Mouse (Mus musculus): Measurements from ENCODE around the gene Upk1a.
A peak's percentile ranks its signal among the peaks of the same experiment; 100 is the strongest.

The Upk1a gene

GRCm38 (mm10) chr7:30612654-30613402 is at the start of gene Upk1a:
Upk1a (minus strand) TSS chr7:30612847.
- no peak for DNase-seq (ENCODE audit: low read depth, low spot score)

DNA sequence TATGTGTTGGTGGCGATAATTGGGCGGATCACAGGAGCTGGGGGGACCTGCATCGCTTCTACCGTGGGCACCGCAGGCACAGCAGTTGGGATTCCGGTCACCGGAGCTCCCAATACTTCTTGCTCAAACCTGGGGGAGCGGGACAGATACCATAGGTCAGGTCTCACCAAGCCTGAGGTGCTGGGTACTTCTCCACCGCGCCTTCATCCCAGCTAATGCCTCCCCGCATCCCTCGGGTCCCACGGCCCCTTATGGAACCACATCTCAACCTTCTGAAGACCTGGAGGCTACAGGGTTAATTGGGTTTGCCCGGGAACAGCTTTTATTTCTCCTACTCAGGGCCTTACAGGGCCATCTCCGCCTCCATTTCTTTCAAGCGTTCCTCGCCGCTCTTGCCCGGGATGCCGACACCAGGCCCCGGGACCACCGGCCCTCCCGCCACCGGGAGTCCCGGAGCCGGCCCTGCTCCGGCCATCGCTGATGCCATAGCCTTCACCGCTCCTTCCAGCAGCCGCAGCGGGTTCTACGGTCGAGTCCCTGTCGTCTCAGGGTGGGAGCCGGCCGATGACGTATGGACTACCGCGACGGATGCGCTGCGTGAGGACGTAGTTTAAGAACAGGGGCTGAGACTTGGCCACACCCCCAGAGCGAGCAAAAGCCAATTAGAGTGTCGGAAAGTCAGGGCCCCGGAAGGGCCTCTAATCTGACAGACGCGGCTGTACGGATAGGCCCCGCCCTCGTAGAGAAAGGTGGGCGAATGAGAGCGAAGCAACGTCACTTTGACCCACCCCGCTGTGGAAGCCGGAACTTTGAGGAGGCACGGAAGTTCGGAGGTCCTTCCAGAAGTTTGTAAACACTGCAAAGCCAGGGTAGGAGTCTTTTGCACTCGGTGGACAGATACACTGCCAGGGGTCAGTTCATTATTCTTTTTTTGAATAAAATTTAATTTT is 37.2 kb upstream of the Upk1a start, which contains the start of gene Rbm42:
Rbm42 (minus strand) TSS at position 727 of the 950 bp plus-strand sequence.
- peak; percentile 97 for DNase-seq (ENCODE audit: low read depth, low spot score)

DNA sequence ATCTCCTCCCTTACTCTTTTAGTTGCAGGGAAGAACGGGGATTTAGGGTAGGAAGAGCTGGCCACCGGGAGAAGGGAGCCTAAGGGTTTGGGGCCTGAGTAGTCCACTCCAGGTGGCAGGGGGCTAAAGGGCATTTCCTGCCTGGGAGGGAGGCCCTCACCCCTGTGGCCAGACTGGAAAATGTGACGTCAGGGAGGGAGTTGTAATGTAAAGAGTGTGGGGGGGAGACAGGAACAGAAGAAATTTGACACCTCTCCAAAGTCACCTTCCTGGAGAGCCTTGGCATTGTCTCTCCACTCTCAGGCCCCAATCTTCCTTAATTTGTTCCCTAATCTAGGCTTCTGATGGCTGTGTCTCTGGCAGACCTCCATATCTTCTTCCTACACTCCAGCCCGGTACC is 26.4 kb upstream of the Upk1a start:
- no peak for DNase-seq (ENCODE audit: low read depth, low spot score)

DNA sequence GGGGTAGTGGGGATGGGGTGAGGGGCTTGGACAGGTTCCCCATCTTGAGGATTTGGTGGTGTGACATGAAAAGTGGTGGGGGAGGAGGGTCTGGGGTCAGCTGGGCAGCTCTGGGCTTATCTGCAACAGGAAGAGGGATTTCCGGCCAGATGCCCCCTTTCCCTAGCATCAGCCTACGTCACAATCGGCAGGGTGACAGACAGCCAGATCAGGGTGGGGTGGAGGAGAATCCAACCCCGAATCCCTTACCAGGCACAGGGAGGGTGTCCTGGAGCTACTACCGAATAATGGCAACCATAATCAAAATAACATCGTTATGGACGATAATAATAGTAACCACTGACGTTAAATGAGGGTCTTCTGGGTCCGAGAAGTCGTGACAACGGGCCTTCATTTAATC is 23.7 kb upstream of the Upk1a start:
- no peak for DNase-seq (ENCODE audit: low read depth, low spot score)

- no peak for DNase-seq (ENCODE audit: low read depth, low spot score)
These were observed 23.1 kb upstream of the Upk1a start, which contains the start of gene Etv2 for GRCm38 (mm10) chr7:30635752-30636151. Etv2 (minus strand) TSS chr7:30635852.

DNA sequence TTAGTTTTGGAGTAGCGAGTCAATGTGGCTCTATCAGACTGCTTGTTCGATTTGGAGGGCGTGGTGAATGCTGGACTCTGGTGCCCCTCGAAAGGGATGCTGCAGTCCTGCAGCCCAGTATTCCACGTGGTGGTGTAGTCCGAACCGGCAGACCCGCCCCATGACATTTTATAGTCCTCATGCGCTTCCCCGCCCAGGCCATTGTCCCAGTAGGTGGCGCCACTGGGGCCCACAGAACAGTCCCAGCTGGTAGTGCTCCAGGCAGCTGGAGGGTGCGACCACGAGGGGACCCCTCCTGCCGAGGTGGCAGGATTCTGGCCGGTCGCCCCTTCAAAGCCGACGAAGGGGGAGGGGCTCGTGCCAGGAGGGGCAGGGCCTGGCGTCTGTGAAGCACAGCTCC is 22.0 kb upstream of the Upk1a start:
- no peak for DNase-seq (ENCODE audit: low read depth, low spot score)

- DNase-seq (ENCODE audit: low read depth, low spot score): no peak
These were observed 21.2 kb upstream of the Upk1a start for GRCm38 (mm10) chr7:30633762-30634412.

DNA sequence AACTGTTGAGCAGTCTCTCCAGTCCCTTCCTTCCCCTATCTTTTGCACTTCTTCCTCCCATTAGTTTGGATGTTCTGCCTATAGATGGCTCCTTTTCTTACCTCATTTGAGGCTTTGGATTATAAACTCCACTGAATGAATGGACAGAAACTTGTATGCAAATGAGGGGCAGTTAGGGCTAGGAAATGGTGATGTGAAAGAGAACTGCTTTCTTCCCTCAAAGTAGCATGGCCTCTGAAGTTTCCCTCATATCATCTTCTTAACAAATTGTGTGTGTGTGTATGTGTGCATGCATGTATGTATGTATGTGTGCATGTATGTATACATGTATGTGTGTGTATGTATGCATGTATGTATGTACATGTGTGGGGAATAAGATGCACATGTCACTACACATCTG is 16.4 kb upstream of the Upk1a start:
- no peak for DNase-seq (ENCODE audit: low read depth, low spot score)

- DNase-seq (ENCODE audit: low read depth, low spot score): no peak
These were observed 14.0 kb upstream of the Upk1a start for GRCm38 (mm10) chr7:30626647-30627046.

DNA sequence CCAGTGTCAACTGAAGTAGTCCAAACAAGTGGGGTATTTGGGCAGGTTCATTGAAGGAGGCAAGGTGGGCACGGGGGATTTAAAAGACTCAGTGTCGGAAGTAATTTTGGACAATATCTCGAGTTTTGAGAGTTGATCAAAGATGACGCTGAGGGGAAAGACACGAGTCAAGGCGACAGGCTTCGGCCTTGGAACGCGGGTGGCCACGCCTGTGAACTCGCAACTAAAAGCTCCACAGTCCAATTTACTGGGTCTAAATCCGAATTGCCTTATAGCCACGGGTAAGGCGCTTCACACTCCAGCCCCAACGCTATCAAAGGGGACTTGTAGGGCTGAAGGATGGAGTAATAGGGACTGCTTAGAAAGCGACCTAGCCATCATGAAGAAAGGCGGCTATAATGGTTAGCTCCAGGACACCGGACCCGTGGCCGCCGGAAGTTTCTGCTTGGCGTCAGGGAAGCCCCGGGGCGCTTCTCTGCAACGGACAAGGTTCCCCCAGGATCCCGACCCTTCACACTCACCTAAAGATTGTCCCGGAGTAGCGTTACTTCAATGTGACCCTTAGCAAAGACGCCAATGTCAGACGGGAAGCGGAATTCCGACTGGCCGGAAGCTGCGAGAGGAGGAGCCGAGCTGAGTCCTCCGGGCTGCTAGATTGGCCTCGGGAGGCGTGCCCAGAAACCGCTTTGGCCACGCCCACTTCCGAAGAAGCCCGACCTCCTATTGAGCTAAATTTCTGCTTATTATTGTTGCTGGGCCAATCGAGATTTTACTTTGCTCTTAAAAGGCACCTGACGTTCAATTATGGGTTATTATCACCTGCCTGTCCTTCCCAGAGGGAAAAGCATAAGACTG is 13.1 kb upstream of the Upk1a start, which contains the start of gene Cox6b1:
Cox6b1 (minus strand) TSS at position 622 of the 855 bp plus-strand sequence.
- peak; percentile 94 for DNase-seq (ENCODE audit: low read depth, low spot score)

GRCm38 (mm10) chr7:30619202-30619601 is 6.6 kb upstream of the Upk1a start:
- DNase-seq (ENCODE audit: low read depth, low spot score): no peak

DNA sequence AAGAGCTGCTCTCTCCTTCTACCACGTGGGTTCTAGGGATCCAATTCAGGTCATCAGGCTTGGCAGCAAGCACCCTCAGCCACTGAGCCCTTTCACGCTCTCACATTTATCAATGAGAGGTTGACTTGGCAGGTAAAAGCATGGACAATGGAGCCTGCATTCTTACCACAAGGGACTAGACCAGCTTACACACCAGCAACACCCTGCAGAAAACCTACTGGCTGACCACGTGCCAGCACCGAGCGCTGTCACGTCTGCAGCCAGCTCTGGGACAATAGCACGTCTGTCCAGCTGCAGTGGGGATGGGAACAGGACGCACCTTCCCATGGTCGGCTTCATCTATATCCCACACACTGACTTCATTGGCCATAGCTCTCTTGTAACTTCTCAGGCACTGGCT is 6.0 kb upstream of the Upk1a start:
- no peak for DNase-seq (ENCODE audit: low read depth, low spot score)

- no peak for DNase-seq (ENCODE audit: low read depth, low spot score)
These were observed 2.6 kb upstream of the Upk1a start for GRCm38 (mm10) chr7:30615049-30615760.

DNA sequence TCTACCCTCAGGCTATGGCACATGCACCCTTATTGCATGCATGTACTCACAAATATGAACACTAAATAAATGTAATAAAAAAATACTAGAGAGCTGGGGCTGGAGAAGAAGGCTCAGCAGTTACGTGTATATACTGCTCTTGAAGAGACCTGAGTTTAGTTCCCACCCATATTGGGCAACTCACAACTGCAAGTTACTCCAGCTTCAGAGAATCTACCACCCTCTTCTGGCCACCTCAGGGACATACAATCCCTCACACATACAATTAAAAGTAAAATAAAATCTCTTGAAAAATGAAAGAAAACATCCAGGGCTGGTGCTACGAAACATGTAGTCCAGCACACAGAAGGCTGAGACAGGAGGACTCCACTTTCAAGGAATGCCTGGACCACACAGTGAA is 1.8 kb upstream of the Upk1a start:
- DNase-seq (ENCODE audit: low read depth, low spot score): no peak

GRCm38 (mm10) chr7:30613529-30614112 is 974 bp upstream of the Upk1a start:
- DNase-seq (ENCODE audit: low read depth, low spot score): peak; percentile 28

DNA sequence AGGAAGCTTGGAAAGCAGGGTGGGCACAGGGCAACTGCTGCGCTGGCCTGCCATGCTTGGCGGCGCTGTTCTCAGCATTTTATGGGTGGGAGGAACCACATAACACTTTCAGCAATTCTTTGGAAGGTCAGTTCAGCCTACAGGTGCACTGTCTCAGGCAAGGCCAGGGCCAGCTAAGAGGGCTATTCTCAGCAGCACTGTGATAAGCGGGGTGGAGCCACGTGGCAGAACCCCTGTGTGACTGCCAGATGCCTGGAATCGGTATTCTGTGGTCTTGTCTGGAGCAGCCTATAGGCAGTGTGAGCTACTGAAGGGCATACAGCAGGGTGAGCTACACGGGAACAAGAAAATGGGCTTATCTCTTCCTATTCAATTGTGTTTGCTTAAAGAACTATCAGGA is 2.6 kb downstream of the Upk1a start:
- DNase-seq (ENCODE audit: low read depth, low spot score): no peak

- DNase-seq (ENCODE audit: low read depth, low spot score): no peak
These were observed 4.2 kb downstream of the Upk1a start for GRCm38 (mm10) chr7:30608476-30608875.

- DNase-seq (ENCODE audit: low read depth, low spot score): no peak
These were observed 4.8 kb downstream of the Upk1a start for GRCm38 (mm10) chr7:30607706-30608309.

DNA sequence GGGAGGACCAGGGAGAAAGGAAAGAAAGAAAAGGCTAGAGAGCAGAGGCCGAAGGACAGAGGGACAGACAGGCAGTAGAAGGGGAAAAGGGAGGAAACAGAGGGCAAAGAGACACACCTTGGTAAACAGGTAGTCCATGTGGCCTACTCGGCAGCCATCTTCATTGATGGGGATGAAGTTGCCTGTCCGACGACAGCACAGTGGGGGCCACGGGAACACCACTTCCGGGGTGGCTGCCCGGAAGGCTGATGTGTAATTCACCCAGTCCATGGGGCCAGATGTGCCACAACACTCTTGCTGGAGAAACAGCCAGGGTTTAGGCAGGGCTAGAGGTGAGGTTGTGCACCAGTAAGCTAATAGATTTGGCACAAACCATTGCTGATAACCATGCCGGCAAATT is 7.7 kb downstream of the Upk1a start:
- DNase-seq (ENCODE audit: low read depth, low spot score): no peak

DNA sequence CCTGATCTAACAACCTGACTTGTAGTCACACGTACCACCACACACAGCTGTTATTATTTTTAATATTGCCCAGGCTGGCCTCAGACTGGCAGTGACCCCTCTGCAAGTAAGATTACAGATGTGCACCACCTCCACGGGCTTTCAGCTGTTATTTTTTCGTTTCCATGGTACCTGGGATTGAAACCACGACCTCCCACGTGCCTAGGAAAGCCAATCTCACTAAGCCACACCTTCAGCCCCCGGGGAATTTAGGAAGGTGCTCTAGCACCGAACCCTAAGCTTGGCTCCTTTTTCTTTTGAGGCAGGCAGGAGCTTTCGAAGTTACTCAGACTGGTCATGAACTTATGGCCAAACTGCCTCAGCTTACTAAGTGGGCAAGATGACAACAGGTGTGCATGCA is 8.2 kb downstream of the Upk1a start:
- no peak for DNase-seq (ENCODE audit: low read depth, low spot score)

All from skeletal muscle tissue, adult 2 months (tissue).